In genomic region chrX:153237920-153238504, GRCm38 (mm10) we compare ENCODE assay signal across 8 mouse cellular contexts. TPM values are rescaled to one million over a fixed set of nuclear protein-coding genes. Genes with fewer than 3 reads are reported as not detected.
A peak's percentile ranks its signal among the peaks of the same experiment; 100 is the strongest.
DNase-seq lines count a peak whose midpoint lies in the region; ATAC-seq and TF ChIP-seq lines count a peak whose summit lies in the region.

No protein-coding gene starts in this region.

- H3K27ac ChIP-seq in embryonic fibroblast, embryonic 13.5 days (ENCODE audit: insufficient read depth, low read length), result no peak overlapping the region
- no peak overlapping the region for H3K27ac ChIP-seq in hindbrain, embryonic 11.5 days (ENCODE audit: low read depth, low read length)

- peaks cover 39% of the 10 kb centered on the region for H3K4me1 ChIP-seq in E14TG2a.4 (replicated peaks; ENCODE audit: low read depth, low read length)
- H3K4me1 ChIP-seq in embryonic fibroblast, embryonic 13.5 days (ENCODE audit: control insufficient read depth, insufficient read depth, low read length), result no peaks in the 10 kb centered on the region
- H3K4me1 ChIP-seq in hindbrain, embryonic 11.5 days (replicated peaks; ENCODE audit: control insufficient read depth, insufficient read depth, low read length), result no peaks in the 10 kb centered on the region

- 0 out of 2 replicates have a peak, but pooled peaks have one; percentile 13 for TF ChIP-seq POLR2A in embryonic fibroblast, embryonic 13.5 days (IDR thresholded peaks at IDR 0.05; ENCODE audit: low read depth, low read length)

- 9% methylated on average over 20 of the region's 23 CpGs for WGBS in hindbrain, embryonic 11.5 days

- H3K4me3 ChIP-seq in E14TG2a.4 (replicated peaks; ENCODE audit: low read length), result peak overlapping the region; percentile 84
- peak overlapping the region; percentile 63 for H3K4me3 ChIP-seq in embryonic fibroblast, embryonic 13.5 days (ENCODE audit: insufficient read depth, low read length)
- H3K4me3 ChIP-seq in hindbrain, embryonic 11.5 days (ENCODE audit: low read depth, low read length), result peak overlapping the region; percentile 41

- peak overlapping the region; percentile 29; the same call in 1 of the 2 replicates for H3K9ac ChIP-seq in hindbrain, embryonic 11.5 days (ENCODE audit: low read depth, low read length)

- no peaks in the 10 kb centered on the region for H3K9me3 ChIP-seq in E14TG2a.4 (ENCODE audit: low read length)
- no peaks in the 10 kb centered on the region for H3K9me3 ChIP-seq in hindbrain, embryonic 11.5 days (ENCODE audit: control insufficient read depth, low read length)

- H3K4me2 ChIP-seq in hindbrain, embryonic 11.5 days (replicated peaks; ENCODE audit: low read depth, low read length), result peak overlapping the region; percentile 31

- H3K36me3 ChIP-seq in E14TG2a.4 (ENCODE audit: insufficient read depth, low read length), result no peaks in the 10 kb centered on the region
- no peaks in the 10 kb centered on the region for H3K36me3 ChIP-seq in hindbrain, embryonic 11.5 days (ENCODE audit: control insufficient read depth, insufficient read depth, low read length)

- ATAC-seq in hindbrain, embryonic 11.5 days (ENCODE audit: low FRiP score), result peak; percentile 96

- no peak for TF ChIP-seq CTCF in E14TG2a.4 (conservative IDR thresholded peaks at IDR 0.05; ENCODE audit: low read length)
- TF ChIP-seq CTCF in embryonic fibroblast, embryonic 13.5 days (IDR thresholded peaks at IDR 0.05; ENCODE audit: borderline replicate concordance, insufficient read depth, low read length), result no peak

- H3K27me3 ChIP-seq in E14TG2a.4 (ENCODE audit: insufficient read depth, low read length), result no peaks in the 10 kb centered on the region
- H3K27me3 ChIP-seq in hindbrain, embryonic 11.5 days (ENCODE audit: control insufficient read depth, insufficient read depth, low read length), result 0 out of 2 replicates have a peak, but pooled peaks cover 2% of the 10 kb centered on the region

- peak; percentile 70 for DNase-seq in brain, adult 2 months (ENCODE audit: low read depth, low spot score)
- DNase-seq in hindbrain, embryonic 11.5 days (ENCODE audit: low spot score), result peak; percentile 54
- DNase-seq in layer of hippocampus, postnatal 10 days (ENCODE audit: low spot score in 2 of 2), result peak; percentile 21 to 42
- DNase-seq in lung, postnatal 10 days, result peak; percentile 20
- DNase-seq in right cerebral cortex, postnatal 10 days (ENCODE audit: low spot score in 2 of 2), result peak; percentile 33 to 42
- no peak for DNase-seq in adipocyte (ENCODE audit: low spot score)

RNA-seq across cellular contexts. Expression of gene Klf8, which starts 0.7 kb away (rescaled TPM):
- 3.5 and 5.1 TPM in 2 replicates for polyA plus RNA-seq in embryonic fibroblast, embryonic 13.5 days (2011; ENCODE audit: insufficient read length, low read depth, missing spikeins)
- polyA plus RNA-seq in hindbrain, embryonic 11.5 days (2014; fragmentation: Nextera tagmentation; extraction: Ambion mirVana), result 2.2 and 2.6 TPM in 2 replicates
- total RNA-seq in layer of hippocampus, postnatal 10 days (2021), result 10 to 100 TPM; 10.3 to 11.0 TPM
